Comparison of ENCODE assay signal across 8 mouse cellular contexts in genomic region chr8:60992910-60993638, GRCm38 (mm10). TPM values are rescaled to one million over a fixed set of nuclear protein-coding genes. Genes with fewer than 3 reads are reported as not detected.
DNase-seq lines count a peak whose midpoint lies in the region; ATAC-seq lines count a peak whose summit lies in the region.

TSS of gene Nek1 (plus strand) at chr8:60993195.

- peak within 1 kb of the TSS; percentile 91 for H3K27ac ChIP-seq in hindbrain, embryonic 12.5 days

- H3K9me3 ChIP-seq in hindbrain, embryonic 12.5 days (replicated peaks), result no peaks in the 10 kb centered on the region; the same call in 1 of the 2 replicates

- no peaks in the 10 kb centered on the region for H3K27me3 ChIP-seq in hindbrain, embryonic 12.5 days

- peak within 1 kb of the TSS; percentile 84 for H3K4me3 ChIP-seq in hindbrain, embryonic 12.5 days

- peak within 1 kb of the TSS; percentile 87 for H3K4me2 ChIP-seq in hindbrain, embryonic 12.5 days (replicated peaks)

- H3K36me3 ChIP-seq in hindbrain, embryonic 12.5 days, result no peaks in the 10 kb centered on the region

- DNase-seq in NIH3T3 (ENCODE audit: low read depth), result peak; percentile 99
- DNase-seq in cerebellum, postnatal 10 days, result peak; percentile 100
- peak; percentile 94 to 97 for DNase-seq in frontal cortex, postnatal 10 days (ENCODE audit: low spot score in 2 of 2)
- DNase-seq in layer of hippocampus, postnatal 14 days (ENCODE audit: low spot score in 2 of 2), result peak; percentile 93 to 98
- DNase-seq in lung, postnatal 14 days, result peak; percentile 99
- peak; percentile 92 for DNase-seq in retina, adult 2 months (ENCODE audit: low read depth, low spot score)
- DNase-seq in thymus, postnatal 36 days, result peak; percentile 97 to 98

- WGBS in hindbrain, embryonic 12.5 days, result under 1% methylated on average over 57 of the region's 57 CpGs

- peaks cover 8% of the 10 kb centered on the region for H3K4me1 ChIP-seq in hindbrain, embryonic 12.5 days

- ATAC-seq in hindbrain, embryonic 12.5 days (ENCODE audit: low FRiP score), result peak; percentile 97

- peak within 1 kb of the TSS; percentile 77 for H3K9ac ChIP-seq in hindbrain, embryonic 12.5 days

RNA-seq across cellular contexts. Expression of gene Nek1, which starts in this region (rescaled TPM):
- polyA plus RNA-seq in hindbrain, embryonic 12.5 days (2016; fragmentation: Nextera tagmentation; extraction: Ambion mirVana), result 23.2 and 24.6 TPM in 2 replicates
- 10 to 100 TPM; 27.6 to 29.7 TPM for total RNA-seq in layer of hippocampus, postnatal 14 days (2021)

Comparison
In these comparisons a context has a peak if more than half of its experiments do, and no peak if none do; other contexts are left out.
1. Peak in every context shown above with its lines: DNase-seq, ATAC-seq, H3K4me3 ChIP-seq and H3K27ac ChIP-seq.